Comparison of ENCODE assay signal across 17 mouse cellular contexts in genomic region chr6:18374744-18375143, GRCm38 (mm10).
DNase-seq lines count a peak whose midpoint lies in the region; TF ChIP-seq lines count a peak whose summit lies in the region.
"Had no signal": no experiment of that assay in that cellular context is flagged by ENCODE, and none has a peak within 500 bp of the region (broad histone marks: within the 10 kb centered on the region; RNA-seq: fewer than 3 reads in every experiment).

No protein-coding gene starts in this region.

- peaks cover 13 to 20% of the 10 kb centered on the region in 2 experiments for H3K4me1 ChIP-seq in MEL (ENCODE audit: control insufficient read depth in 1 of 2, insufficient read depth in 2 of 2, low read length in 2 of 2)

- peak; percentile 24 to 74; a peak in 3 of 4 replicates for TF ChIP-seq EP300 in MEL (IDR thresholded peaks at IDR 0.05; ENCODE audit: low read depth in 1 of 2, low read length in 2 of 2)

- H3K79me2 ChIP-seq in MEL (ENCODE audit: control insufficient read depth, insufficient read depth, low read length, poor library complexity), result no peaks in the 10 kb centered on the region

- no peak for TF ChIP-seq POLR2A in MEL (IDR thresholded peaks at IDR 0.05; ENCODE audit: control insufficient read depth in 1 of 2, insufficient read depth in 1 of 2, low read depth in 1 of 2, low read length in 2 of 2, poor library complexity in 1 of 2)

- H3K27me3 ChIP-seq in MEL (ENCODE audit: control insufficient read depth in 1 of 2, insufficient read depth in 2 of 2, low read length in 2 of 2), result no peaks in the 10 kb centered on the region
- H3K27me3 ChIP-seq: CH12.LX, Patski had no signal

- H3K9me3 ChIP-seq in MEL (replicated peaks; ENCODE audit: insufficient read depth, low read length), result no peaks in the 10 kb centered on the region
- H3K9me3 ChIP-seq: G1E had no signal

- no peak overlapping the region for H3K9ac ChIP-seq in MEL (ENCODE audit: control insufficient read depth, low read depth, low read length, poor library complexity, severe bottlenecking)

- TF ChIP-seq RAD21 in MEL (IDR thresholded peaks at IDR 0.05; ENCODE audit: low read depth, low read length), result no peak

- H3K27ac ChIP-seq in MEL (ENCODE audit: control insufficient read depth, low read depth, low read length), result no peak overlapping the region

- peak; percentile 50 for DNase-seq in MEL (ENCODE audit: low read depth, low spot score)
- DNase-seq in layer of hippocampus, adult 18-20 months (ENCODE audit: low spot score in 2 of 2), result no peak
- DNase-seq: adrenal gland, adult 2 months; adrenal gland, adult 8-10 months; adrenal gland, postnatal 10 days; adrenal gland, postnatal 14 days; adrenal gland, postnatal 25 days; adrenal gland, postnatal 36 days; B cell, adult 2 months; cerebellum, adult 11 months; cerebellum, adult 11-12 months; cerebellum, adult 18-20 months; cerebellum, adult 2 months; cerebellum, adult 8-10 months had no signal

- H3K36me3 ChIP-seq in MEL (ENCODE audit: control insufficient read depth in 1 of 2, insufficient read depth in 2 of 2, low read length in 2 of 2), result peaks cover 0 to 29% of the 10 kb centered on the region in 2 experiments; a peak in 2 of 4 replicates
- H3K36me3 ChIP-seq: G1E had no signal

- H3K4me3 ChIP-seq in MEL (ENCODE audit: control insufficient read depth in 1 of 2, insufficient read depth in 1 of 2, low read depth in 2 of 2, low read length in 2 of 2), result peak overlapping the region in 1 of 2 experiments; percentile 27; a peak in 2 of 4 replicates

- TF ChIP-seq CTCF in MEL (IDR thresholded peaks at IDR 0.05 in 2 of 3, conservative IDR thresholded peaks at IDR 0.05 in 1 of 3; ENCODE audit: control insufficient read depth in 1 of 3, insufficient read depth in 1 of 3, low read depth in 2 of 3, low read length in 3 of 3, poor library complexity in 1 of 3, severe bottlenecking in 1 of 3), result no peak

TF ChIP-seq in MEL, 35 proteins besides CTCF, POLR2A, EP300 and RAD21:
- TF ChIP-seq GATA1 (IDR thresholded peaks at IDR 0.05; ENCODE audit: low read depth, low read length) (peak; percentile 69), ZNF384 (IDR thresholded peaks at IDR 0.05; ENCODE audit: low read depth, low read length) (peak; percentile 92), JUND (IDR thresholded peaks at IDR 0.05; ENCODE audit: low read depth, low read length) (0 out of 2 replicates have a peak, but pooled peaks have one; percentile 11), ZKSCAN1 (IDR thresholded peaks at IDR 0.05; ENCODE audit: low read depth, low read length) (no peak), ETS1 (IDR thresholded peaks at IDR 0.05; ENCODE audit: low read depth, low read length) (peak; percentile 18), E2F4 (IDR thresholded peaks at IDR 0.05; ENCODE audit: borderline replicate concordance, low read depth, low read length) (no peak), TCF12 (IDR thresholded peaks at IDR 0.05; ENCODE audit: low read depth, low read length) (peak; percentile 28; the same call in 1 of the 2 replicates), NRF1 (IDR thresholded peaks at IDR 0.05; ENCODE audit: insufficient read depth, low read depth, low read length, poor library complexity, severe bottlenecking) (no peak)
